Mouse (Mus musculus): ENCODE measurements at regions not wholly inside any gene's neighbourhood (a gene's known extent, or its start where the extent isn't known, plus 50 kb on each side); places are given as distances from the start of the nearest gene placed in this dataset.

- peak; percentile 30 to 51 for DNase-seq (ENCODE audit: low spot score in 2 of 2)
- intact Hi-C loops (cut with DNase I): no loop called here
These were observed 141.7 kb downstream of the Fam76b start for GRCm38 (mm10) chr9:13969262-13969661.

DNA sequence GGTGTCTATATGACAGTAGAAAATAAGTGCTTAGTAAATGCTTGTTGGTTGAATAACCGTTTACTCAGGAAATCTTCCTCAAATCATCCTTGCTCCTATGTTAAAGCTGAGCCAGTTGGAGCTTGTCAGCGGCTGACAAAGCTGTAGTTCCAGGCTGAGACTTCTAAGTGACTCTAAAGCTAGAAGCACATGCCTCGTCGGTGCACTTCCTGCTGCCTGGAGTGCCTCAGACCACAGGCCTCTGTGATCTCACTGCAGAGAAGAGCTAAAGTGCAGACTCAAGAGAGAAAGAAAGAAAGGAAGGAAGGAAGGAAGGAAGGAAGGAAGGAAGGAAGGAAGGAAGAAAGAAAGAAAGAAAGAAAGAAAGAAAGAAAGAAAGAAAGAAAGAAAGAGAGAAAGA is 146.1 kb downstream of the Fam76b start:
- no peak for DNase-seq (ENCODE audit: low spot score in 2 of 2)
- intact Hi-C loops (cut with DNase I): no loop called here

DNA sequence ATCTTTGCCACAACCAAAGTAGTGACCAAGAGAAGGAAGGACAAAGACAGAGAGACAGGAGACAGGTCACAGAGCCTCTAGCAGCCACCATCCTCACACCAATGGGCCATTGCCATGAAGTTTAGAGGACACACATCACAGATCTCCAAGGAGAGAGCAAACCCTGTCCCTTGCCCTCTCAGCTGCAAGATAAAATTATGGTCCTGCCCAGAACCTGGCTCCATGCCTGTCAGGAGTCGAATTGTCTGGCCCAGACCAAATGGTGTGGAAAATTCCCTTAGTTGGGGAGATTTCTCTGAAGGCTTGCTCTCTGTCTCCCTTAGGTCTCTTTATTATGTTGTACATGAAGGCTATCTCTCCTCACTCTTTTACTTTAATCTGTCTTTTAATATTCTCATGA is 147.4 kb downstream of the Fam76b start:
- DNase-seq (ENCODE audit: low spot score in 2 of 2): no peak
- intact Hi-C loops (cut with DNase I): no loop called here

DNA sequence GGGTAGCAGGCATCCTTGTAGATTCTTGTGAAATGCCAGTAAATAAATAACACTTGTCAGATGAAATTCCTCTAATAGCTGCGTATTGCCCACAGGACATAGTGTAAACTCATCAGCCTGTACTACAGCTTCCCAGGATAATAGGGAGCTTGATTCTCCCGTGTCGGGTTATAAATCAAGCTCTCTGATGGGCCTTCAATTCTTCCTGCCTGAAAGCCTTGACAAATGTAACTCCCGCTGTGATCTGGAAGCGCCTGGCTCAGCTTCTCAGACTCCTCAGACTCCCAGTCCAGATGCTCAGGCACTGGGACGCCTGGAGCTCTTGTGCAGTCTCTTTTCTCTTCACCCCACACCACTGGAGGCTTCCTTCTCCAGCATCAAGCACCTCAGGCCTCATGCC is 151.3 kb downstream of the Fam76b start:
- DNase-seq (ENCODE audit: low spot score in 2 of 2): no peak
- intact Hi-C loops (cut with DNase I): no loop called here

DNA sequence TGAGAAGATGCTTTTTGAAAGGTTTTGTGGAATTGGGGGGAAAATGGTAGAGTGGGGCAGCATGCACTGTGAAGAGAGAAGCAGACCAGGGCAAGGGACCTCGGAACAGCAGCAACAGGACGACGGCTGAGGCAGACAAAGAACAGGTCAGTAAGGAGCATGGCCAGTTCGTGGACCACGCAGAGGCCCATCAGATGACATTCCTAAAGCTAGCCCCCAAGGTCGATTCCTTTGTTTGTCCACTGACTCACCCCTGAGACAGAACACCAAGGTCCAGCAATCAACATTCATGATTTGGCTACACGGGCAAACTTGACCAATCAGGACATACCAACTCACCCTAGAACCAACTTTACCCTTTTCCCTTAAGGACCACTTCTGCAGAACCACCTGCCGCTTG is 160.0 kb downstream of the Fam76b start:
- DNase-seq (ENCODE audit: low spot score in 2 of 2): no peak
- intact Hi-C loops (cut with DNase I): no loop called here

DNA sequence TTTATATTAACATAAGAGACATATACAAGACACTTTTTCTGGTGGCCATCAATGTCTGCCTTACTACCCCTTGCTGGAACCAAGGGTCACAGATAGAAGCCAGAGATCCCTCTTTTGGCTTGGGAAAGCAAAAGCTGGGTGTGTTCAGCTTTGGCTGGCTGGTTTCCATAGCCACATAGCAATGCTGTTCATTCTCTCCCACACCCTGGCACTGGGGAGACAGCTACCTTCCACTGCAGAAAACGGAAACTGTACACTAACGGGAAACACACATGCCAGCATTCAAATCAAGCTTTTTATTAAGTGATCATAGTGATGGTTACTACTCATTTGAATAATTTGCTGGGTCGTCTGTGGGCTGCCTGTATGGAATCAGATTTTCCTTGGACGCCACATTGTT is 161.4 kb downstream of the Fam76b start:
- intact Hi-C loops (cut with DNase I): no loop called here

DNA sequence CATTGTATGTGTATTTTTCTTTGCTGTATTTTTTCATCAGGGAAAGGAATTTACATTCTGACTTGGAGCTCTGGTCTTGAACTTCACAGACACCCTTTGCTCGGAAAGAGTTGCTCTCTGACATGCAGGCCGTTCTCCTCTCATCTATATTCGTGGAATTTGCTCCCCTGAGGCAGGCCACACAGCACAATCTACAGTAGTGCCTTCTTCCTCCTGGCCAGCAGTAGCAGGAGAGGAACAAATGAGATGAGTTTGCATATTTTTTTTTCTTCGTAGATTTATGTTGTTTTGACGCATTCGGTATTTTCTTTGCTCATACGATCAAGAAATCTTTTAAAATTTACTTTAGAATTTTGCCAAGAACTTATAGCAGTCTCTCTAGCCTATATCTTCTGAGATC is 163.4 kb downstream of the Fam76b start:
- no peak for DNase-seq (ENCODE audit: low spot score in 2 of 2)
- intact Hi-C loops (cut with DNase I): no loop called here

More for the DNA sequence above, 161.4 kb downstream of the Fam76b start:
- peak; percentile 34 to 36 for DNase-seq (ENCODE audit: low spot score in 2 of 2)

GRCm38 (mm10) chr9:13992728-13993127 is 165.2 kb downstream of the Fam76b start:
- no peak for DNase-seq (ENCODE audit: low spot score in 2 of 2)
- intact Hi-C loops (cut with DNase I): no loop called here

GRCm38 (mm10) chr9:13999358-13999757 is 171.8 kb downstream of the Fam76b start:
- DNase-seq (ENCODE audit: low spot score in 2 of 2): no peak
- intact Hi-C loops (cut with DNase I): no loop called here

- peak; percentile 37 to 49 for DNase-seq (ENCODE audit: low spot score in 2 of 2)
- intact Hi-C loops (cut with DNase I): no loop called here
These were observed 174.0 kb downstream of the Fam76b start for GRCm38 (mm10) chr9:14001517-14001916.

DNA sequence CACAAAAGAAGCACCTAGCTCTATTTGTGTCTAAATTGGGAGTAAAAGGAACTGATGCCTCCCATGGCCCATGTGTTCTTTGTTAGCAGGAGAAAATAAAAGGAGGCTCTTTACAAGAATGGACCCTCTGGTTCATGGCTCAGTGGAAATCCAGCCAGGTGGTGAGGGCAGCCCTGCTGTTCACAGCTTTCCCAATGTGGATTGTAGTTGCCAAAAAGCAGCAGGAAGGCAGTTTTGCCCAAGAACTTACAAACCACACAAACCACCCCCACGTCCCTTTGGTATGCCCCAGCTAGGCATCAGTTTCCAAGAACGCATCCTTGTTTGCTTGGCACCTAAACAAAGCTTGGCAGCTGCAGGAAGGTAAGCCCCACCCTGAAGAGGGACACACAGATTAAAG is 174.7 kb downstream of the Fam76b start:
- DNase-seq (ENCODE audit: low spot score in 2 of 2): no peak
- intact Hi-C loops (cut with DNase I): no loop called here

DNA sequence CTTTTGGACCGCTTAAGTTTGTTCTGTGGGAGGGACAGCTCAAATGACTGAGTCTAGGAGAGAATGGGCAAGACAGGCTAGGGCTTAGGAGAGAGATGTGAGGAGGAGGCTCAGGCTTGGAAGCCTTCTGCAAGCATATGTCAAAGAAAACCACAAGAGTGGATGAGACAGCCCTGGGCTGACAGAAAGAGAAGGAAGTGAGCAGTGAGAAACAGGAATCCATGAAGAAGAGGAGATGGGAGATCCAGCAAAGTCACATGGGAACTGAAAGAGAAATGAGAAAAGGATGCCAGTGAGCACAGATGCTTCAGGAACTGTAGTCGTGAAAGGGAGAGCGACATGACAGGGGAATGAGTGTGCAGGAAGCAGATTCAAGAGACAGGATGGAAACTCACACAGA is 175.6 kb downstream of the Fam76b start:
- intact Hi-C loops (cut with DNase I): no loop called here
- no peak for DNase-seq (ENCODE audit: low spot score in 2 of 2)

DNA sequence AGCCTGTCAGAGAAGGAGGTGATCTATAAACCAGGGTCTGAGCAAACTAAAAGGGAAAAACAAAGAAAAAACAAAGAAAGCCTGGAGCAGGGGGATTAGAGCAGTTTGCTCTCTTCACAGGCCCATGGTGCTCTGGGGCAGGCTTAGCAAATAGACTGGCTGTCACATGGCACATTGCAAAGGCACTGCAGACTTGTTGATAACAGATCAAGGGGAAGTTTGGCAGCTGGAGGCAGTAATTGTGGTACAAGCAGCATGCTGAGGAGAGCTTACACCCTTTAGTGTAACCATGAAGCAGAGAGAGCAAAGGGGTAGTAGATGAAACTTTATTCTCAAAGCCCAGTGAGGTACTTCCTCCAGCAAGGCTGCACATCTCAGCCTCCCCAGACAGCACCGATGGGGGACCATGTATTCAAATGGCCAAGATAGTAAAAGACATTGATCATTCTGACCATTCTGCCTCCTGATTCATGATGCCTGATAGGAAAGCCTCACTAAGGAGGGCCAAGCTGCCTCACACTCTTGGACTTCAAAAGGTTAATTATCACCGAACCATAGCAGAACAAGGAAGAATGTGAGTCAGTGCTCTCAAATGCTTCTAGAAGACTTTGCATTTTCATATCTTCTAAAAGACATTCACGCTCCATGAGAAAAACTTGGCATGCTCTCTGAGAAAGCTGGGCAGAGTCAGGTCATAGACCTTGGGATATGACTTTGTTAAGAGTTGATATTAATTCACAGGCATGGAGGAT is 178.9 kb downstream of the Fam76b start:
- intact Hi-C loops (cut with DNase I): no loop called here
- no peak for DNase-seq (ENCODE audit: low spot score in 2 of 2)

DNA sequence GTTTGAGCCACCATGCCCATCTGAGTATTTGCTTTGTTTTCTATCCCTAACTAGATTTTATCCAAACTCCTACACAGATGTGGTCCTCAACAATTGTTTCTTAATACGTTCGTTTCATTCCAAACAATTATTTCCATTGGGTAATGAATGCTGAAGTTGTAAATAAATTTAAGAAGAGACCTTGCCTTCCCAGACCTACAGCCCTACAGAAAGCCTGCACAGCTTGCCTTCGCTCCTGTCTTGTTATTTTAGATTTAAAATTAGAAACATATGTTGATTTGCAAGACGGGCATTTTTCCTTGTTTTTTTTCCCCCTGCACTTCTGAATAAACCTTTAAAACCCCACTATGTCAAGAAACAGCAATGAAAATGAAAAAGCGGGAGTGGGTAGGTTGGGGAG is 181.9 kb downstream of the Fam76b start:
- DNase-seq (ENCODE audit: low spot score in 2 of 2): no peak
- intact Hi-C loops (cut with DNase I): no loop called here

DNA sequence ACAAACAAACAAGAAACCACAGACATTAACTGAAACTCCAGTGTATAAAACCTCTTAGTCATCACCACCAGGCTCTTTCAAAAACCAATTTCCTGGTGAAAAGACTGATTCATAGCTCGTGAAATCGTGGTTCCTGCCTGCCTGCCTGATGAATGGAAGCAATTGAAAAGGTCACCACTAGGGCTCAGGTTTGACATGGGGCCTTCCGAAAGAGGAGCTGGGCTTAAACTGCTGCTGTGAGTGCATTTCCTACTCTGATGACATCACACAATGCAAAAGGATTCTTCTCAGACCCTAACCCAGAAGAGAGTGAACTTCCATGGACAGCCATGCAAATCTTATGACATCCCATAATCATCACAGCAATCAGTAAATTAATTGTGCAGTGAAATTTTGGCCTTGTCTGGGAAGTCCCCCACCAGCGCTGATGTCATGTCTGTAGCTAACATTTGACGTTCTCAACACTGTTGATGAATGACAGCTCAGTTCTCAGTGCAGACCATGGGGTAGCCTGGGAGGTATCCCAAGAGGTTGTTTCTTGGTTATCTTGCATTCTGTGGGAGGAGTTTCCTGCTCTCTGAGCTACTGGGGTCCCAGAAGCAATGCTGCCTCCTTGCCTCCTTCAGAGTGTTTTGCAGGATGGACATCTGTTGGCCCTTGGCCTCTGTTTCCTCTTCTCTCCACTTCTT is 182.9 kb downstream of the Fam76b start:
- DNase-seq (ENCODE audit: low spot score in 2 of 2): peak in 1 of 2 experiments; percentile 18
- intact Hi-C loops (cut with DNase I): no loop called here

- intact Hi-C loops (cut with DNase I): no loop called here
- no peak for DNase-seq (ENCODE audit: low spot score in 2 of 2)
These were observed 196.7 kb downstream of the Fam76b start for GRCm38 (mm10) chr9:14024216-14024615.

DNA sequence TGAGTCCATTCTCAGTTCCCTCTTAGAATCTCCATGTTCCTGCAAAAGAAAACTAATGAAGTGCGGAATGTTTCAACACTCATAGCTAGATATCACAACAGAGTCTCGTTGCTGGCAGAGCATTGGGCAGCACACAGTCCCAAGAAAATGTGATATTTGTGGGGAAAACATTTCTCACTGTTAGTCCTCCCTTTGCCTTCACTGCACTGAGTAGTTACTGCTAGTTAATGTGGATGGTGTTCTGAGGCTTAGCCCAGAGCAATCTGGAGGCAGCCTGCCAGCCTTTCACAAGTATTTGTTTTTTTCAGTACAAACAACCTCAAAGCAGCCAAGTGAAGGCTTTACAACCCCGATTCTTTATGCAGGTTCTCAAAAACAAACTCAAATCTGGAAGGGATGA is 197.2 kb downstream of the Fam76b start:
- intact Hi-C loops (cut with DNase I): no loop called here
- DNase-seq (ENCODE audit: low spot score in 2 of 2): no peak

- intact Hi-C loops (cut with DNase I): no loop called here
- DNase-seq (ENCODE audit: low spot score in 2 of 2): no peak
These were observed 200.5 kb downstream of the Fam76b start for GRCm38 (mm10) chr9:14028056-14028455.

GRCm38 (mm10) chr9:14031358-14032047 is 204.0 kb downstream of the Fam76b start:
- DNase-seq (ENCODE audit: low spot score in 2 of 2): no peak
- intact Hi-C loops (cut with DNase I): no loop called here

DNA sequence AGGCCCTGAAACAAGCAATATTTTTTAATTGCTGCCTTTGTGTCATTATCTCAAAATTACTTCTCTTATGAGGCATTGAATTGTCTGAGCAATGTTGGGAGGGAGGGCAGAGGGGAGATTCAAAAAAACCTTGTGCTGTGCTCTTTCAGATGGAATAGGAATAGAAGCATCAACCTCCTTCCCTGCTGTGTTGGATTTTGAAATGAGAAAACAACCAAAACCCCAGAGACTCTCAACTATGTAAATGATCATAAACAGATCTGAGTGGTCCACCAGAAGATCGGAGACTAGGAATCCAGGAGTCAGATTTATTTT is 204.5 kb downstream of the Fam76b start:
- intact Hi-C loops (cut with DNase I): no loop called here
- DNase-seq (ENCODE audit: low spot score in 2 of 2): no peak

DNA sequence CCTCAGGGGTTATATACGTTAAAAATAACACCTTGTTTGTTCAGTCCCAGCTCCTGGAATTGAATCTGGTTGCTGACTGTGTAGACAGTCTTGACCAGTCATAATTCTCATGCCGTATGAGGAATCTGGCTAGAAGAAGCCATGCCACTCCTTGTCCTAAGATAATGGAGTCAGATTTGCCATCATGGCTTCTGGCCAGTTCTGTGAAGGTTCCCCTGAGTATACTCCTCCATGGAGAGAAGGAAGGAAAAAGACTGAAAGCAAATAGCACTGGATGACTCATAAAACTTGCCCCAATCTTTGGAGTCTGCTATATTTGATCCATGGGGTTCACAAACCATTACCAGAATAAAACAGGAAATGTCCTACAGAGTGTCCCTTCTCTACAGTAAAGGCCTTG is 208.0 kb downstream of the Fam76b start:
- no peak for DNase-seq (ENCODE audit: low spot score in 2 of 2)
- intact Hi-C loops (cut with DNase I): no loop called here

All from left cerebral cortex, postnatal 14 days (tissue).